Mouse (Mus musculus): ENCODE measurements around the gene Nle1.

Nle1 gene

GRCm38 (mm10) chr11:82866850-82867564, 41.2 kb downstream of the Nle1 start:
- DNase-seq, result no peak

DNA sequence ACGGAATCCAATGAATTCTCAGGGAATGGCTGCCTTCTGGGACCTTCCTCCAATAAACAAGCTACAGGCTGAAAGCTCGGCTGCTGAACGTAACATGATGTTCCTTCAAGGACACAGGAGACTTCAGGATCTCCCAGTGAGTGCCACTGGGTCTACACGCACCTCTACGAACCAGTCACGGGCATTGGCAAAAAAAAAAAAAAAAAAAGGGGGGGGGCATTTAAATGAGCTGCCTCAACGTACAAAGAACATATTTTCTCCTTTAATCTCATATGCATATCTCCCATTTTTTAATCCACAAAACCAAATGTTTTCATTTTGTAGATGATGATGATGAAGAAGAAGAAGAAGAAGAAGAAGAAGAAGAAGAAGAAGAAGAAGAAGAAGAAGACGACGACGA, 42.3 kb downstream of the Nle1 start:
- no peak for DNase-seq

GRCm38 (mm10) chr11:82863488-82863931, 44.7 kb downstream of the Nle1 start:
- no peak for DNase-seq

GRCm38 (mm10) chr11:82863059-82863458, 45.2 kb downstream of the Nle1 start:
- no peak for DNase-seq

GRCm38 (mm10) chr11:82862638-82863037, 45.6 kb downstream of the Nle1 start:
- DNase-seq, result no peak

GRCm38 (mm10) chr11:82861558-82861957, 46.7 kb downstream of the Nle1 start:
- no peak for DNase-seq

DNA sequence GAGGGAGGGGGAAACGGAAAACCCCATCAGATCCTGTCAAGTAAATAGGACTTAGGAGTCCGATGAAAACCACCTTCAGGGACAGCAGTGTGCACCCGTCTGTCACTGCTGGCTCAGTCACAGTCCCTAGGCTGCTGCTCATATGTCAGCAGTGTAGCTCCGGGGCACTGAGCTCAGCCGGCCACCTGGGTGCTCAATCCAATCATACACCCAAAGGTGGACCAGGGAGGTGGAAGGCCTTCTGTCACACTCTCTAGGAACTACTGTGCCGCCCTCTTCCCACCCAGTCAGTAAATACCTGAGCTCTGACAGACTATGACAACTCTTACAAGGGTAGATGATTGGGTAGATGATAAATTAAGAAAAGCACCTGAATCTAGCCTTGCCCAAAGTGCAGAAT, 47.5 kb downstream of the Nle1 start:
- DNase-seq, result no peak

DNA sequence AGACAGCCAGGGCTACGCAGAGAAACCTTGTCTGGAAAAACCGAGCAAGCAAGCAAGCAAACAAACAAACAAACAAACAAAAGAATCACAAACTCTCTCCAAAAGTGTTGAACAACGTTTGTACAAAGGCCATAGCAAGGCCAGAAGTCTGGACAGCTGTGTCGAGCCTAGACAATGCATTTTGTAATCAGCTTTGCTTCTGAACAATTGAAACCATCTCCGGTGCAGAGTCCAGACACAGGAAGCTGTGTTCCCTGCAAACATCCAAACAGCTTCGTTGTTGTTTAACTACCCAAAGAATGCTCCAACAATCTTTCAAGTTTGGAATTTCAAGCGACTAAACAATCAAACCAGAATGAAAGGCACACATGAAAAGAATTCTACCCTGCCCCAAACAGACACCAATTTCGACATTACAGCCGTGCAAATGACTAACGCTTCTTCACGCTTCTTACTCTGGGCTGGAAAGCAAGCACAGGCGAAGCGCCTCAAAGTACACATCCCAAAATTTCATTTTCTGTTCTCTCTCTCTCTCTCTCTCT, 50.8 kb downstream of the Nle1 start:
- no peak for DNase-seq

DNA sequence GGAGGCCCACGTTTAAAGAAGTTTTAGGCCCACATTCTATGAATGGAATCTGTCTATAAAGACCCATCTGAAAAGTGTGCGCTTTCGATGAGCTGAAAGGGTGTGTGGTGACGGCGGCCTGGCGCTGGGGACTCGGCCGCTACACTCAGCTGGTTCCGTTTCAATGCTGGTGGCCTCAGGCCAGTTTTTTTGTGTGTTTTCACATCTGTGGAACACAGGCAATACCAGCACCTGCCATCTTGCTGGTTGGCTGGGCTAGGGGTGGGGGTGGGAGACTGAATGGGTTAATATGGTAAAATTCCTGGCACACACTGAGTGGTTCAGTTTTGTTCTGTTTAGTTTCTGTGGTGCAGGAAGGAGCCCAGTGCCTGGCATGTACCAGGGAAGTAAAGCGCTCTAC, 52.2 kb downstream of the Nle1 start:
- no peak for DNase-seq

GRCm38 (mm10) chr11:82855327-82855973, 52.8 kb downstream of the Nle1 start:
- no peak for DNase-seq

- DNase-seq, result no peak
Measured at GRCm38 (mm10) chr11:82854111-82854510, 54.1 kb downstream of the Nle1 start.

DNA sequence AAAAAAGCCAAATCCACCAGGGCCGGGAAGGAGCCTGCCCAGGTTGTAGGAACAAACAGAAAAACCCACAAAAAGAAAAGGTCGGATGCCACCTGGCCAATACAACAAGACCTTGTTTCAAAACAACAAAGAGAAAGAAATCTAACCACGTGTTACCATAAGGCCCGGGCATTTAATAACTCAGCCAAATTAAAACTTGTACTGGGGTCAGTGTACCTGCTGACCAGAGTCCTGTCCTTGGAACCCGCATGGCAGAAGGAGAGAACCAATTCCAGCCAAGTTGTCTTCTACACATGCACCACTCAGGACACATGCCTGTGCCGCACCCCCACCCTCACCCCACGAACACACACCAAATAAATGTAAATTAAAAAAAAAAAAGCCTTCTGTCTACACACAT, 55.3 kb downstream of the Nle1 start:
- DNase-seq, result no peak

GRCm38 (mm10) chr11:82852540-82852939, 55.7 kb downstream of the Nle1 start:
- DNase-seq, result no peak

- no peak for DNase-seq
Measured at GRCm38 (mm10) chr11:82852115-82852514, 56.1 kb downstream of the Nle1 start.

Data from heart, adult 11 months (tissue).